Mouse (Mus musculus) heart, postnatal 0 days (tissue): ENCODE measurements at regions not wholly inside any gene's neighbourhood (a gene's known extent, or its start where the extent isn't known, plus 50 kb on each side); places are given as distances from the start of the nearest gene placed in this dataset.

ENCODE experiments used
- CTCF ChIP-seq: IDR thresholded peaks from 2 replicates; pipeline ENCODE4 v1.5.1; 2016; ENCODE audit warnings: antibody characterized with exemption, control low read depth, low read depth
- EP300 ChIP-seq: IDR thresholded peaks from 2 replicates; pipeline ENCODE4 v1.6.1; 2016; ENCODE audit warnings: antibody characterized with exemption, low read depth

- TF ChIP-seq CTCF (no peak), EP300 (no peak)
Measured at GRCm38 (mm10) chr11:17324651-17325050, 67.3 kb downstream of the C1d start.
